Mouse (Mus musculus): ENCODE measurements around the gene Gm20517. TPM values are rescaled to one million over a fixed set of nuclear protein-coding genes. Genes with fewer than 3 reads are reported as not detected.
A peak's percentile ranks its signal among the peaks of the same experiment; 100 is the strongest.
"Not testable (repeated sequence)": the region's sequence is repeated elsewhere in the genome, so short reads cannot be mapped to it uniquely, and the experiment has no call there.

Gm20517 gene
- polyA plus RNA-seq, 1 experiment from 2014 or later: 2.5 TPM

- Histone ChIP-seq H3K36me3 (peaks cover 52% of the 10 kb centered on the region), H3K27ac (replicated peaks) (no peak overlapping the region), H3K4me2 (no peak overlapping the region), H3K9me3 (replicated peaks) (no peaks in the 10 kb centered on the region), H3K9ac (replicated peaks) (no peak overlapping the region), H3K27me3 (replicated peaks) (no peaks in the 10 kb centered on the region), H3K4me1 (peaks cover 24% of the 10 kb centered on the region), H3K4me3 (replicated peaks) (no peak overlapping the region)
- no peak for ATAC-seq (ENCODE audit: low FRiP score)
- 93% methylated on average over 4 of the region's 4 CpGs for WGBS
These were observed 5.3 kb downstream of the Gm20517 start for GRCm38 (mm10) chr17:47616652-47617051.

GRCm38 (mm10) chr17:47617605-47618307, 6.4 kb downstream of the Gm20517 start:
- H3K36me3 ChIP-seq: peaks cover 62% of the 10 kb centered on the region
- H3K4me1 ChIP-seq: peaks cover 14% of the 10 kb centered on the region

GRCm38 (mm10) chr17:47618556-47619311, 7.3 kb downstream of the Gm20517 start:
- Histone ChIP-seq H3K27ac (replicated peaks) (no peak overlapping the region), H3K4me1 (peaks cover 4% of the 10 kb centered on the region; the same call in 1 of the 2 replicates), H3K9me3 (replicated peaks) (no peaks in the 10 kb centered on the region), H3K9ac (replicated peaks) (no peak overlapping the region), H3K27me3 (replicated peaks) (no peaks in the 10 kb centered on the region), H3K36me3 (peaks cover 68% of the 10 kb centered on the region), H3K4me2 (no peak overlapping the region), H3K4me3 (replicated peaks) (no peak overlapping the region)
- ATAC-seq (ENCODE audit: low FRiP score): no peak
- WGBS: 88% methylated on average over 13 of the region's 13 CpGs

More at GRCm38 (mm10) chr17:47617605-47618307, 6.4 kb downstream of the Gm20517 start:
- H3K27me3 ChIP-seq (replicated peaks): no peaks in the 10 kb centered on the region
- no peaks in the 10 kb centered on the region for H3K9me3 ChIP-seq (replicated peaks)
- WGBS: 94% methylated on average over 9 of the region's 9 CpGs
- no peak overlapping the region for H3K27ac ChIP-seq (replicated peaks)
- H3K4me2 ChIP-seq: no peak overlapping the region
- no peak overlapping the region for H3K9ac ChIP-seq (replicated peaks)
- no peak overlapping the region for H3K4me3 ChIP-seq (replicated peaks)
- no peak for ATAC-seq (ENCODE audit: low FRiP score)

GRCm38 (mm10) chr17:47622912-47623554, 11.6 kb downstream of the Gm20517 start:
- H3K4me1 ChIP-seq: peaks cover 4% of the 10 kb centered on the region
- H3K36me3 ChIP-seq: peaks cover 52% of the 10 kb centered on the region
- no peak overlapping the region for H3K27ac ChIP-seq (replicated peaks)
- no peaks in the 10 kb centered on the region for H3K27me3 ChIP-seq (replicated peaks)
- no peaks in the 10 kb centered on the region for H3K9me3 ChIP-seq (replicated peaks)
- no peak overlapping the region for H3K4me3 ChIP-seq (replicated peaks)
- no peak overlapping the region for H3K4me2 ChIP-seq
- no peak overlapping the region for H3K9ac ChIP-seq (replicated peaks)
- no peak for ATAC-seq (ENCODE audit: low FRiP score)
- 96% methylated on average over 14 of the region's 14 CpGs for WGBS

GRCm38 (mm10) chr17:47624572-47624971, 13.2 kb downstream of the Gm20517 start:
- not testable (repeated sequence) for H3K4me3 ChIP-seq (replicated peaks); H3K4me2 ChIP-seq; H3K27me3 ChIP-seq (replicated peaks); ATAC-seq (ENCODE audit: low FRiP score); H3K27ac ChIP-seq (replicated peaks); H3K9me3 ChIP-seq (replicated peaks); H3K9ac ChIP-seq (replicated peaks)
- Histone ChIP-seq H3K4me1 (peaks cover 12% of the 10 kb centered on the region), H3K36me3 (peaks cover 42% of the 10 kb centered on the region)
- 100% methylated on average over 4 of the region's 5 CpGs for WGBS

- H3K36me3 ChIP-seq: peaks cover 36% of the 10 kb centered on the region
These were observed 13.7 kb downstream of the Gm20517 start for GRCm38 (mm10) chr17:47625088-47625487.

GRCm38 (mm10) chr17:47626031-47626430, 14.6 kb downstream of the Gm20517 start:
- WGBS: 93% methylated on average over 5 of the region's 5 CpGs
- no peak for ATAC-seq (ENCODE audit: low FRiP score)
- no peak overlapping the region for H3K4me2 ChIP-seq
- H3K27ac ChIP-seq (replicated peaks): no peak overlapping the region
- no peak overlapping the region for H3K9ac ChIP-seq (replicated peaks)
- no peaks in the 10 kb centered on the region for H3K9me3 ChIP-seq (replicated peaks)
- no peaks in the 10 kb centered on the region for H3K27me3 ChIP-seq (replicated peaks)
- peaks cover 23% of the 10 kb centered on the region for H3K4me1 ChIP-seq
- H3K4me3 ChIP-seq (replicated peaks): no peak overlapping the region
- H3K36me3 ChIP-seq: peaks cover 30% of the 10 kb centered on the region

More at GRCm38 (mm10) chr17:47625088-47625487, 13.7 kb downstream of the Gm20517 start:
- H3K4me3 ChIP-seq (replicated peaks): no peak overlapping the region
- peaks cover 14% of the 10 kb centered on the region for H3K4me1 ChIP-seq
- no peak overlapping the region for H3K9ac ChIP-seq (replicated peaks)
- no peak overlapping the region for H3K4me2 ChIP-seq
- H3K27me3 ChIP-seq (replicated peaks): no peaks in the 10 kb centered on the region
- H3K27ac ChIP-seq (replicated peaks): no peak overlapping the region
- 96% methylated on average over 2 of the region's 2 CpGs for WGBS
- no peak for ATAC-seq (ENCODE audit: low FRiP score)
- no peaks in the 10 kb centered on the region for H3K9me3 ChIP-seq (replicated peaks)

- Histone ChIP-seq H3K4me3 (replicated peaks) (no peak overlapping the region), H3K27ac (replicated peaks) (no peak overlapping the region)
These were observed 16.4 kb downstream of the Gm20517 start for GRCm38 (mm10) chr17:47627791-47628190.

GRCm38 (mm10) chr17:47628851-47629676, 17.7 kb downstream of the Gm20517 start:
- Histone ChIP-seq H3K4me1 (peaks cover 46% of the 10 kb centered on the region), H3K27ac (replicated peaks) (peak overlapping the region; percentile 97), H3K27me3 (replicated peaks) (no peaks in the 10 kb centered on the region), H3K36me3 (peaks cover 6% of the 10 kb centered on the region), H3K4me3 (replicated peaks) (peak overlapping the region; percentile 88), H3K9ac (replicated peaks) (peak overlapping the region; percentile 78), H3K4me2 (peak overlapping the region; percentile 87), H3K9me3 (replicated peaks) (no peaks in the 10 kb centered on the region)
- WGBS: under 1% methylated on average over 61 of the region's 63 CpGs
- peak; percentile 96 for ATAC-seq (ENCODE audit: low FRiP score)

More at GRCm38 (mm10) chr17:47627791-47628190, 16.4 kb downstream of the Gm20517 start:
- H3K9ac ChIP-seq (replicated peaks): no peak overlapping the region
- H3K4me1 ChIP-seq: peaks cover 39% of the 10 kb centered on the region
- H3K36me3 ChIP-seq: peaks cover 19% of the 10 kb centered on the region
- WGBS: 85% methylated on average over 2 of the region's 2 CpGs
- H3K27me3 ChIP-seq (replicated peaks): no peaks in the 10 kb centered on the region
- 0 out of 2 replicates have a peak overlapping the region, but pooled peaks have one; percentile 87 for H3K4me2 ChIP-seq
- H3K9me3 ChIP-seq (replicated peaks): no peaks in the 10 kb centered on the region
- no peak for ATAC-seq (ENCODE audit: low FRiP score)

GRCm38 (mm10) chr17:47629717-47630677, 18.6 kb downstream of the Gm20517 start:
- no peaks in the 10 kb centered on the region for H3K9me3 ChIP-seq (replicated peaks)
- peak; percentile 62 for ATAC-seq (ENCODE audit: low FRiP score)
- peak overlapping the region; percentile 88 for H3K4me3 ChIP-seq (replicated peaks)
- peaks cover 46% of the 10 kb centered on the region for H3K4me1 ChIP-seq
- H3K36me3 ChIP-seq: 0 out of 2 replicates have a peak, but pooled peaks cover 4% of the 10 kb centered on the region
- no peaks in the 10 kb centered on the region for H3K27me3 ChIP-seq (replicated peaks)
- peak overlapping the region; percentile 78 for H3K9ac ChIP-seq (replicated peaks)
- H3K27ac ChIP-seq (replicated peaks): peak overlapping the region; percentile 97
- peak overlapping the region; percentile 87 for H3K4me2 ChIP-seq
- WGBS: under 1% methylated on average over 54 of the region's 61 CpGs

All from neural tube, embryonic 15.5 days (tissue).